Mouse (Mus musculus): ENCODE measurements around the gene Ugt8a.

The Ugt8a gene

DNA sequence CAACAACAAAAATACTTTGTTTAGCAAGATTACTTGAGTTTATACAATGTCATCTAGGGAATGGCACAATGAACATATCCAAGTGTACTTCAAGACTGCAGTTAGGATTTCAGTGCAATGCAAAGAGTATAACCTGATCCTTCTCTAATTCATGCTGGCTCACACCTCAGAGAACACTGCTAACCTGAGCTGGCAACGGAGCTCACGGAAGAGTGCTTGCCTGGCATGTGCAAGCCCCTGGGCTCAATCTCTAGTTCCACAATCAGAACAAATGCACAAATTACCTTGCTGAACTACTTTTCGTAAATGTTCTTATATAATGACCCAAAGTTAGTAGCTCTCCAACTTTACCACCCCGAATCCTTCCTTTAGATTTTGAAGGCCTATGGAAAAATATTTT is 68.5 kb downstream of the Ugt8a start:
- in situ Hi-C loops (cut with MboI) = no loop called here

DNA sequence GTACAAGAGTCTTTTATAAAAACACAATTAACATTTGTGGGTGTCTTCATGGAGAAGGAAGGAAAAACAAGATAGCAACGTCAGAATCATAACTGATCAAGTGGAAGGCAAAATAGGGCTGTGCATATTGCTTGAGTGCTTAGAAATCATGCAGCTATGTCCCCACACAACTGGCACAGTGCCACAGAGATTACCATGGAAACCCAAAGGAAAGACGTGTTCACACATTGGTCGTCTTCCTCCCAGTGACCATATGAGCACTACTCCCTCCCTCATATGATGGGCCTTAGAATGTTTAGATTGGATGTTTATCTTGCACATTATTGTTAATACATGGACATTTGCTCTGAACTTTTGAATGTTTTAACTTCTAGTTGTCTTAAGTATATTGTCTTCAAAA is 76.8 kb downstream of the Ugt8a start:
- in situ Hi-C loops (cut with MboI) = no loop called here

DNA sequence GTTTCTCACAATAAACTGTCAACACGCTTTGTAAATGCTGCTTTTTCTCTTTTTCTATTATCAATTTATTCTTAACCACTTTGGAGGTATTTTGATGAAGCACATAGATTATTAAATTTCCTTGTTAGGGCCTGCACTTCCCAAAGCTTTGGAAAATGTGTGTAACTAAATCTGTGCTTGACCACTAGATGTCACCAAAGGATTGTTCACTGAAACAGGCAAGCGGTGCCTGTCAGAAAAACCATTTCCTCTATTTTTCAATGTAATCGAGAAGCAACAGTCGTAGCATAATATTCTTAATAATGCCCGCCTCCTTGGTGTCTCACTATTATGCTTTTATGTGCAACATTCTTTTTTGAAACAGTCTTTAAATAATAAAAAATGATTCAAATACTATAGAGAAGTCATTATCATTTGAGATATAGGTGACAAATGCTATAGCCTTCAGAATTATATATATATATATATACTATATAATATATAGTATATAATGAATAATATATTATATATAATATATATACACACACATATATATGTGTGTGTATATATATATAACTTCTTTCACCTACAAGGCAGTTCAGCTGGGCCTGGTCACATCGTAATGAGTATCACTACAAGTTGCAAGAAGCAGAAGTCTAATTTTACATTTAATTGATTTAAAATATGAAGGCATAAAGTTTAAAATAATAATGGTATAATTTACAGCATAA is 89.1 kb downstream of the Ugt8a start:
- in situ Hi-C loops (cut with MboI) = no loop called here

DNA sequence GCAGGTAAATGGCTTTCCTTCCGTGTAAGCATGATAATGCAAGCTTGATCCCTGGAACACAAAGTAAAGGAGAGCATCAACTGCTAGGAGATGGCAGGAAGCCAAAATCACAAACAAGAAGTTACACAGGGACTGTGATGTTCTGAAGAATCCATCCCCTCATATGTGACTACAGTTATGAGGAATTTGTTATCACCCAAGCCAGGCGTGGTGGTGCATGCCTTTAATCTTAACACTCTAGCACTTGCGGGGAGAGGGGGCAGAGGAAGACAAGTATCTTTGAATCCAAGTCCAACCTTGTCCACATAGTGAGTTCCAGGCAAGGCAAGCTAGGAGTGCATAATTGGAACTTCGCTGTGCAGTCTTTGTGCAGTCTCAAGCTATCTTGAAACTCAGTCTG is 110.4 kb downstream of the Ugt8a start:
- in situ Hi-C loops (cut with MboI) = no loop called here

DNA sequence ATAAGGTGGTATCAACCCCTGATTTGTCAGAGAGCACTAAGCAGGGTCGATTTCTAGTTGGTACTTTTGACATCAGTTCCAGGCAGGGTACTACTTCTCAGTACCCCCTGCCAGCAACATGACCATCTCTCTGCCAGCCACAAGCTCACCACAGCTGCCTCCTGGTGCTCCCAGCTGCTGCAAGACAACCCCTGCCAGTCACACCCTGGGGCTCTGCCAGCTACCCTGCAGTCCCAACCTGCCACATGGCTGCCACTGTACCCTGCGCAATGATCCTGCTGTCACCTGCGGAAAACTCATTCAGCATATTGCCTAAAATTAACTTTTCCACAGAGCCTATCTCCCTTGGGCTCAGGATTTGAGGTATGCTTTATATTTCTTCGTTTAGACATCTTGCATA is 111.2 kb downstream of the Ugt8a start:
- in situ Hi-C loops (cut with MboI) = no loop called here

DNA sequence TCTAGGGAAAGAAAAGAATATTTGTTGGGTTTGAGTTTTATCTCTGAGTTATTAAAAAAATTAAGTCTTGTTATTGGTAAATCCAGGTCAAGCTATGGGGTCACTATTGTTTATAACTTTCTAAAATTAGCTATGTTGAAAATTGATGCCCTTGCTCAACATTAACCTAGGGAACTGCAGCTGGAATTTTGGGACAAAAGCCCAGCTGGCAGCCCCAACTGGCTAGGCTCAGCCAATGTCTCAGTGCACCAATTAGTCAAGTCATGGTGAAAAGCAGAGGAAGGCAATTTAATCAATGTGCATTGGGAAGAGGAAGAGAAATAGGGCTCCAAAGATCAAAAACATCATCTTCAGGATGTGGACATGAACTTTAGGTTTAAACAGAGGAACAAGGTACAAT is 118.7 kb downstream of the Ugt8a start:
- in situ Hi-C loops (cut with MboI) = no loop called here
